Mouse (Mus musculus) T-cell, adult 2 months (primary cell): ENCODE data around the gene Add2.

Experiments
- DNase-seq: peaks from one replicate; pipeline ENCODE4 v3.0.0; 2022; ENCODE audit warnings: low spot score

Gene Add2

GRCm38 (mm10) chr6:86079323-86079722 is 50.8 kb downstream of the Add2 start:
- no peak for DNase-seq

- DNase-seq = peak; percentile 26
Observed at GRCm38 (mm10) chr6:86085518-86085917, 57.0 kb downstream of the Add2 start.

DNA sequence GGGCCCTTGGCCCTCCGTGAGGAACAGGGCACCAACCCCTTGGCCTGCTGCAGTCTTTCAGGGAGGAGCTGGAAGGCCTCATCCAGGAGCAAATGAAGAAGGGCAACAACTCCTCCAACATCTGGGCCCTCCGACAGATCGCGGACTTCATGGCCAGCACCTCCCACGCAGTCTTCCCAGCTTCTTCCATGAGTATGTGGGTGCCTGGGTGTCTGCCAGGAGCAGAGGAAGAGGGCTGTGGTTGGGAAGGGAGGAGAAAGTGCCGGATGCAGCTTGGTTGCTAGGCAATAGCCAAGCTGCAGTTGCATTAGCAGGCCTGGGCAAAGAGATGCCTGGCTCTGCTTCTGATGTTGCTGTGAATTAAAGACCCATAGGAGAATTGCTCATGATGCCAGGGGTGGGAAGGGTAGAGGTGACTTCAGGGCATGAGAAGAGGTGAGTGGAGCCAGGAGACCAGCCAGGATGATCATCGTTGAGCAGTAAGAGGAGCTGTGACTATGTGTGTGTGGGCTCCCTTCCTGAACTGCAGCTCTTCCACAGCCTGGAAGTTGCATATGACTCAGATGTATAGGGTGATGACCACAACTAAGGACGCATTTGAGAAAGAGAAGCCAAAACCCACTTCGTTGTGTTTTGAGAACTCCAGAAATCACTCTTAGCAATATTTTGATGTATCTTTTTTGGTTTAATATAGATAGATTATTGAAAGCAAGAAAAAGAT is 58.5 kb downstream of the Add2 start:
- DNase-seq = no peak

GRCm38 (mm10) chr6:86087813-86088212 is 59.3 kb downstream of the Add2 start:
- DNase-seq = no peak

DNA sequence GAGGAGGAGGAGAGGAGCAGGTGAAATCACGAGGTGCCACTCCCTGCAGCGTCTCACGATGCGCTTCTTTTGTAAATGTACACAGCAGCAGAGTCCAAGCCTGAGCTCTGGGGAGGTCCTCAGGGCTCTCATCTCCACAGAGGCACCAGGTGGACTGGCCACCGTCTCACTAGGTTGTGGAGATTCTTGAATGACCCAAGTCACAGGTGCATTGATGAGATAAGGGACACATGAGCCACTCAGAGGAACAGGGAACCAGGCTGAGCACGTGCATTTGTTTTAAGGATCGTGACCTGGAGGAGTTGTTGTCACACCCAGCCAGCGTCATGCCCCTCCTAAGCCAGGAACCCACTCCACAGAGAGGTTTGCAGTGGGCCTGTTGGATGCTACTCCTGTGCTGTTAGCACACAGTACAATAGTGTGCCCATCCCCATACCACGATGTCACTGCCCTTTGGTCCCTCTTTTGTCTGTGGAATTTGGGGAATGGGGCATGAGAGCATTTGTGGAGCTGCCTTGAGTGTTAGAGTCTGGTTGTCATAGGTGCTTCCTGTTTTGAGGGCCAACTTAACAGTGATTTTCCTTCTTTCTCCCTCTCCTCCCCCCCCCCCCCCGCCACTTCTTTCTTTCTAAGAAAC is 65.8 kb downstream of the Add2 start:
- DNase-seq = no peak

- no peak for DNase-seq
Observed at GRCm38 (mm10) chr6:86095518-86095917, 67.0 kb downstream of the Add2 start.

- DNase-seq = no peak
Observed at GRCm38 (mm10) chr6:86096733-86097132, 68.3 kb downstream of the Add2 start.

GRCm38 (mm10) chr6:86097155-86097554 is 68.7 kb downstream of the Add2 start:
- no peak for DNase-seq

GRCm38 (mm10) chr6:86099003-86099402 is 70.5 kb downstream of the Add2 start:
- no peak for DNase-seq

GRCm38 (mm10) chr6:86101451-86101850 is 73.0 kb downstream of the Add2 start:
- no peak for DNase-seq

- no peak for DNase-seq
Observed at GRCm38 (mm10) chr6:86102874-86103273, 74.4 kb downstream of the Add2 start.

DNA sequence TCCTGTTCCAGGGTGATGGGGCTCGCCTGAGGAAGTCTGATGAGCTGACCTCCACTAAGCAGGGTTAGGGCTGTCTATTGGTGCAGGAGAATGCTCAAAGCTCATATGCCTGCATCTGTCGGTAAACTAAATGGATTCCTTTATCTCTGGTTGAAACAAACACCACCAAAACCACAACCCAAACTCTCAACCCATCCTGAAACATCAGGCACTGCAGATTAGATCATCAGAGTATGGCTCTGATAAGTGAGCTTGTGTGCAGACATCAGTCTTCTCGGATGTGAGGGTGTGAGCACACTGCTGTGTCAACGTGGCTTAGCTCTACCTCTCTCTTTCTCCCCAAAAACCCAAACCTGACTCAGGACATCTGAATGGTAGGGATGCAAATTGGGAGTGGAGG is 75.1 kb downstream of the Add2 start:
- no peak for DNase-seq

GRCm38 (mm10) chr6:86104719-86105118 is 76.2 kb downstream of the Add2 start:
- DNase-seq = no peak

- DNase-seq = no peak
Observed at GRCm38 (mm10) chr6:86106045-86106444, 77.6 kb downstream of the Add2 start.

DNA sequence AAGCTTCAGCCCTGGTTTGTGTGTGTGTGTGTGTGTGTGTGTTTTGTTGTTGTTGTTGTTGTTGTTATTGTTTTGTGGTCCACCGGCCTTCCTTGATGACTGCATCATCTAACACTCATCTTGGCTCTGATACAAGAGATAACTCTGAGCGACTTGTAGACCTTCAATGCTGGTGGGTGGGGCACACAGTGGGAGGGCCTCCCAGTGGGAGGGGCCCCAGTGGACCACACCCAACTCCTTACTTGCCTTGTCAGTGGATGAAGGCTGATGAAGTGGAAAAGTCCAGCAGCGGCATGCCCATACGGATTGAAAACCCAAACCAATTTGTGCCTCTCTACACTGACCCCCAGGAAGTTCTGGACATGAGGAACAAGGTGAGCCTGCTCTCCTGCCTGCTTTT is 78.6 kb downstream of the Add2 start:
- DNase-seq = no peak

GRCm38 (mm10) chr6:86115843-86116242 is 87.4 kb downstream of the Add2 start:
- no peak for DNase-seq

GRCm38 (mm10) chr6:86123057-86123456 is 94.6 kb downstream of the Add2 start:
- DNase-seq = no peak

- no peak for DNase-seq
Observed at GRCm38 (mm10) chr6:86125761-86126160, 97.3 kb downstream of the Add2 start.

DNA sequence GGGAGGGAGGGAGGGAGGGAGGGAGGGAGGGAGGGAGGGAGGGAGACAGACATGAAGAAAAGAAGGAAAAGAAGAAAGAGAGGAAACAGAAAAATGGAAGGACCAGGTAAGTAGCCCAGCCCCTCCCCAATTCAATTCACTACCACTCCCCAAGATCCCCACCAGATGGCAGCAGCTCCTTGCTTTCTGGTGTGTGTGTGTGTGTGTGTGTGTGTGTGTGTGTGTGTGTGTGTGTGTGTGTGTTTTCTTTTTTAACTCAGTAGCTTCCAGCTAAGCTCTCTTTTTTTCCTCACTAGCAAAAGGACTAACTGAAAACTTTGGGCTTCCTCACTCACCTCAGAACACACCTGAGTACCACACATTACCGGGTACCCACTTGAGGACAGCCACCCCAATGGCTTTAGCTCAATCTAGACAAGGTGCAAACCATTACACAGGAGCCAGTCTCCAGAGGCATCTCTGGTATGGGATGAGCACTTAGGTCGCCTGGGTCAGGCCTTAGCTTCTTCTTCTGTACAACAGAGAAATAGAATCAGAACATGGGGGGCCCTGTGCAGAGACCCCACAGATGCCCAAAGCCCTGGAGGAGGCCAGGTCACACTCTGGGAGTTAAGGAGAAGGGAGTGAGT is 98.6 kb downstream of the Add2 start:
- peak; percentile 65 for DNase-seq

GRCm38 (mm10) chr6:86128504-86128903 is 100.0 kb downstream of the Add2 start:
- peak; percentile 28 for DNase-seq

DNA sequence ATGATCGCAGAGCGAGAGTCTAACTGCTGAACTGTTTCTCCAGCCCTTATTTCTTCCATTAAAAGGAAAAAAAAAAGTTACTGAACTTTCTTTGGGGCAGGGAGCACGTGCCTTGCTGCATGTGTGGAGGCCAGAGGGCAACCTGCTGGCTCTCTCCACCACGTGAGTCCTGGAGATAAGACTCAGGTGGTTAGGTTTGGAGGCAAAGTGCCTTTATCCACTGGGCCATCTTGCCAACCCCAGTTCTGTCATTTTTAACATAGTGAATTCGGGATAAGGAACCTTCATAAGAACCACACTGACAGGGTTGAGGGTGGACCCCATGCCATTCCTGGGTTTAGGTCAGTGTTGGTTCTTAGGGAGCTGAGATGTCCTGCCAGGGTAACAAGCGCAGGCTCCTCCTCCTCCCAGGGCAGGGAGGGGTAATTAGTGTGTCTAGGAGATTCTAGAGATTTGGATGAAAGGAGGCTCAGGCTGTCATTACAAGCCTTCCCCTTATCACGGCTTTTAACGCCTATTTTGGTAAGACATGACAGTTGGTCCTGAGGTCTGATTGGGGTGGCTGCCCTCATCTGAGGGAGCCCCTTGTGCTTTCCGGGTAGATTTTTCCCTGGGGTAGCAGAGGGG is 101.5 kb downstream of the Add2 start:
- DNase-seq = no peak

DNA sequence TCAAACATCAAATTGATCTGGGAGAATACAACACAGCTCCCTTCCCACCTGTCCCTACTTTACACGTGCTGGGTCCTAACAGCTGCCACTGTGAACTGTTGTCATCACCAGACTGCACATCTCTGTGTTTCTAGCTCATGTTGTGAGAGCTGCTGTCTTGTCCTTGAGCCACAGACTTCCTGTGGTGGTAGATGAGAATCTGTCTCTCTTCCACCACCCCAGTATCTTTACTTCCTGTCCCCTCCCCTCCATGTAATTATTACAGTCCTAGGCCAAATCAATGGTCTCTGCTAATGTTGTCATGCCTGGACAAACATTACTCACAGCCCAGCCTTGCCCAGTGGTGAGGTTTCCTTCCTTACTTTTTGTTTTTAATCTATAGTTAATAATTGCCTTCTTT is 105.4 kb downstream of the Add2 start:
- DNase-seq = peak; percentile 28

DNA sequence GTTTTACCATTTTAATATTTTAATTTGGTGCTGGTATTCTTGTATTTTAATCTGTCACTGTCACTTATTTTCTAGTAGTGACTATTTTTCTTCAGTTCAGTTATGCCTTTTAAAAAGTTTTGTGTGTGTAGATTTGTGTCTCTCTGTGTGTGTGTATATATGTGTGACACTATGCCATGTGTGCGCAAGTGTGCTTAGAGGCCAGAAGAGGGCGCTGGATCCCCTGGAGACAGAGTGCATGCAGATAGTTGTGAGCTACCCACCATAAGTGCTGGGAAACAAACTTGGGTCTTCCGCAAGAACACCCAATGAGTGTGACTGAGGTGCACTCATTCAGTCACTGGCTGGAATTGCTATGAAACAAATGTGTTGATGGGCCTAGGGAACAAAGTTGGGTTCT is 107.7 kb downstream of the Add2 start:
- no peak for DNase-seq
